Mouse (Mus musculus) adipose tissue, adult 10 weeks (tissue): ENCODE data around the gene Gm7030. TPM values are rescaled to one million over a fixed set of nuclear protein-coding genes. Genes with fewer than 3 reads are reported as not detected.

Source experiments
- polyA plus RNA-seq: library from polyadenylated mRNA; stranded (reverse); fragments of 350-450 nt; fragmentation: Illumina TruSeq; extraction: RNeasy Lipid Tissue Mini Kit (QIAGEN cat#74804); gene quantifications from one replicate; pipeline ENCODE4 v1.2.3, GENCODE M21; 2014; ENCODE audit warnings: low read depth, low replicate concordance

Gene Gm7030
- polyA plus RNA-seq: not detected

GRCm38 (mm10) chr17:36128968-36129817 lies at the start of gene Gm7030:
Gene Gm7030 (minus strand): TSS chr17:36129425.

GRCm38 (mm10) chr17:36168039-36168652 lies 38.9 kb upstream of the Gm7030 start, which contains the start of gene Gm8909:
Gene Gm8909 (minus strand): TSS chr17:36168537.

GRCm38 (mm10) chr17:36121352-36122020 lies 7.7 kb downstream of the Gm7030 start, which contains the start of gene Gm19684:
Gene Gm19684 (plus strand): TSS chr17:36121678.

Other genes starting within 250 kb of the Gm7030 start
- 39.2 TPM for gene Dhx16, start 249.6 kb downstream of the Gm7030 start, polyA plus RNA-seq
- 35.5 TPM for gene 2310061I04Rik, start 232.0 kb downstream of the Gm7030 start, polyA plus RNA-seq
- 35.7 TPM for gene Atat1, start 219.3 kb downstream of the Gm7030 start, polyA plus RNA-seq
- 47.0 TPM for gene Mrps18b, start 213.0 kb downstream of the Gm7030 start, polyA plus RNA-seq
- gene Ppp1r10, start 213.0 kb downstream of the Gm7030 start, polyA plus RNA-seq: 32.1 TPM
- gene Abcf1, start 159.7 kb downstream of the Gm7030 start, polyA plus RNA-seq: 54.8 TPM
- 40.8 TPM for gene Gnl1, start 149.6 kb downstream of the Gm7030 start, polyA plus RNA-seq
- gene Prr3, start 149.2 kb downstream of the Gm7030 start, polyA plus RNA-seq: 23.2 TPM
- gene H2-T24, start 108.9 kb downstream of the Gm7030 start, polyA plus RNA-seq: 2.4 TPM
- gene H2-T23, start 96.6 kb downstream of the Gm7030 start, polyA plus RNA-seq: 86.6 TPM
- 77.1 TPM for gene H2-T22, start 86.7 kb downstream of the Gm7030 start, polyA plus RNA-seq
- gene Gm6034, start 86.5 kb downstream of the Gm7030 start, polyA plus RNA-seq: not detected
- gene Gm11127, start 71.1 kb downstream of the Gm7030 start, polyA plus RNA-seq: 0.38 TPM
- gene Gm19684, start 7.7 kb downstream of the Gm7030 start, polyA plus RNA-seq: not detected
- gene Gm8909, start 39.1 kb upstream of the Gm7030 start, polyA plus RNA-seq: 0.38 TPM
- not detected for gene H2-T3, start 60.9 kb upstream of the Gm7030 start, polyA plus RNA-seq
- gene Rpp21, start 128.6 kb upstream of the Gm7030 start, polyA plus RNA-seq: 39.0 TPM
- gene Trim39, start 142.8 kb upstream of the Gm7030 start, polyA plus RNA-seq: 29.8 TPM
- gene H2-M10.2, start 157.1 kb upstream of the Gm7030 start, polyA plus RNA-seq: not detected
- gene H2-M10.1, start 196.7 kb upstream of the Gm7030 start, polyA plus RNA-seq: not detected
- not detected for gene H2-M10.3, start 239.0 kb upstream of the Gm7030 start, polyA plus RNA-seq